ENCODE assay signal across 1 mouse cellular context in the genomic region with DNA sequence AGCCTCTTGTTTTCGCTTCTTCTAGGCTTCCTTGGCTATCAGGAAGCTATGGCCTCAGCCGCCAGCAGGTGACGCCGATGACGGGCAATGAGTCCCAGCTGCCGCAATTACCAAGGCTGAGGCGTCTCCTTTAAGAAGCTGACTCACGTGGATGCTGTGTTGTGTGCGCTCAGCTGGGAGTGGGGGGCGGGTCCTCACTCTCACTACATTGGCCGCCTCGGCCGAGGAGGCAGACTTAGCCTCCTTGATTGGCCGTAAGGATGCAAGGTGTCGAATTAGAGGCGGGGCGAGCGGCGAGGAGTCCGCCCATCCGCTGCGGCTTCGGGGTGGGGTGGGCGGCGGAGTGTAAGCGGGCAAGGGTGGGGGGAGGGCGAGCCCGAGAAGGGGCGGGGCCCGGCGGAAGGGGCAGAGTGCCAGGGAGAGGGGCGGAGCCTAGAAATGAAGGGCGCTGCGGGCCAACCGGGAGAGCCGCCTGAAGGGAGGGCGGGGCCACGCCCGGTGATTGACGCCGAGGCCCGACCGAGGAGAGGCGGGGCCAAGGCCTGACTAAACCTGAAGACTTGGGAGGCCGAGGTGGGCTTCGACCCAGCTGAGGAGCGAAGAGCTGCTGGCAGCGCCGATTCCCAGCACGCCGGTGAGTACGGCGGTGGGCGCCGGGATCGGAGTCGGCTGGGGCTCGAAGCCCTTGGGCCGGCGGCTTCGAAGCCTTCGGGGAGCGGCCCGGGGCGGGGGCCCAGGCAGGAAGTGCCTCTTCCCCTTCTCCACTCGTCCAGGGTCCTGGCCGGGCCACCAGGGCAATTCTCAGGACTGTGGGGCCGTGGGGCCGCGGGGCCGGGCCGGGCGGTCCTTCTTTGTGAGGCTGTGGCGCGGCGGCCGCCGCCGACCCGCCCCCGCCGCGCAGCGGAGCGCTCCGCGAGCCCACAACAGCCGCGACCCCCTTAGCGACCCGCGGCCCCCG.
A peak's percentile ranks its signal among the peaks of the same experiment; 100 is the strongest.
TF ChIP-seq lines count a peak whose summit lies in the region.

Gene Ypel5, plus strand, starts transcription at position 296 of the 958 bp plus-strand sequence.

TF ChIP-seq in CH12.LX, 34 proteins besides CTCF, POLR2A, EP300 and RAD21 (continued from another document):
- 0 out of 2 replicates have a peak, but pooled peaks have one; percentile 13 for TF ChIP-seq RCOR1 (conservative IDR thresholded peaks at IDR 0.05; ENCODE audit: low read depth, low read length)
- peak; percentile 99 for TF ChIP-seq BHLHE40 (IDR thresholded peaks at IDR 0.05; ENCODE audit: low read depth, low read length)
- no peak for TF ChIP-seq UBTF (IDR thresholded peaks at IDR 0.05; ENCODE audit: low read depth, low read length)
- TF ChIP-seq KAT2A (IDR thresholded peaks at IDR 0.05; ENCODE audit: insufficient replicate concordance, low read length), result no peak
- peak; percentile 100 for TF ChIP-seq SIN3A (IDR thresholded peaks at IDR 0.05; ENCODE audit: low read length)
- no peak; the same call in 1 of the 2 replicates for TF ChIP-seq ZNF384 (IDR thresholded peaks at IDR 0.05; ENCODE audit: low read depth, low read length)
- TF ChIP-seq ZC3H11A (IDR thresholded peaks at IDR 0.05; ENCODE audit: low read depth, low read length), result no peak
- TF ChIP-seq IRF4 (IDR thresholded peaks at IDR 0.05; ENCODE audit: low read depth, low read length), result peak; percentile 53; the same call in 1 of the 2 replicates
- TF ChIP-seq CHD2 (IDR thresholded peaks at IDR 0.05; ENCODE audit: low read length), result peak; percentile 87
- peak; percentile 71 for TF ChIP-seq ELF1 (IDR thresholded peaks at IDR 0.05; ENCODE audit: low read depth, low read length)
- TF ChIP-seq JUND (conservative IDR thresholded peaks at IDR 0.05; ENCODE audit: low read depth, low read length), result no peak
- TF ChIP-seq MAX (IDR thresholded peaks at IDR 0.05; ENCODE audit: low read length), result peak; percentile 99
- TF ChIP-seq MYC (IDR thresholded peaks at IDR 0.05; ENCODE audit: low read depth, low read length), result peak; percentile 35; the same call in 1 of the 2 replicates
- peak; percentile 66 for TF ChIP-seq MEF2A (IDR thresholded peaks at IDR 0.05; ENCODE audit: borderline replicate concordance, low read depth, low read length)
- peak; percentile 61 for TF ChIP-seq USF1 (IDR thresholded peaks at IDR 0.05; ENCODE audit: low read depth, low read length)
TF ChIP-seq in CH12.LX: peak in this region for 16.
